Mouse (Mus musculus) right cerebral cortex, postnatal 25 days (tissue): ENCODE measurements around the gene Gm11549.

Source experiments
- DNase-seq: peaks from one replicate; pipeline ENCODE4 v3.0.0; 2022

Gm11549 gene

DNA sequence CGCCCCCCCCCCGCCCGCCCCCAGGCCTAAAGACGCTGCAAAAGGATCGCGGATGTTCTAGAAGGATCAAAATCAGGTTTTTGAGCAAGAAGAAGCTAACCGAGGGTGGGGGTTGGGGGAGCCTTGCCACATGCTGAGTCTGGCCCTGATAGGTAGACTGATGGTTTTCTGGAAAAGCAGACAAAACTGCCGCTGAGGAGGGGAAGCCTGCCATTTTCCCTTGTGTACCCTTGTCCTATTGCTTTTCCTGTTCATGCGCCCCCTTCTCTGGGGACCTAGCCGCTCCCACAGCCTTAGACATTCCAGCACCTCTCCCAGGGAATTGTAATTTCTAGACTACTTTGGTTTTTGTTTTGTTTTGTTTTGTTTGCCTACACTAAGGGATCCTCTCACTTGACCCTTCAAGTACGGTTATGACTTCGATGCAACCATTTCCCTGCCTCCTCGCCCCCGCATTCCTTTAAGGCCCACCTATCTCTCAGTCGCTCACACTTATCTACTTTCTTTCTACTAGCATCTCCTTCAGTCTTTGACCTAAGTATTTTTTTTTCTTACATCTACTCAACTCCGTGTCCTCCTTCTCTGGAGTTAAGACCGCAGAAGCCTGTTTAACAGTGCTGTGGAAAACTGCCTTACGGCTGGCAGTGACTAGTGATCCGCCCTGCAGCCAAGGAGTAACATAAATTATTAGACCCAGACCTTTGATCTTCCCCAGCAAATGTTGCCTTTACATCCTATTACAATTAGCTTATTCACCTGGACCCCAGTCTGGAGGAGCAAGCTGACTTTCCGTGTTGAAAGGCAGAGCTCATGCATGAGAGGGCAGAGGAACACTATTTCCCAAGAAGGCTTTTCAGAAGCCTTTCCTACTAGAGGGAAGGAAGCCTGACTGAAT, 45.1 kb downstream of the Gm11549 start:
- DNase-seq = no peak

- DNase-seq = peak; percentile 86
Observed at GRCm38 (mm10) chr3:36475532-36476087, 46.0 kb downstream of the Gm11549 start, which contains the start of the genes Anxa5 and 1810062G17Rik. TSS of gene Anxa5 (minus strand) at chr3:36475894. TSS of gene 1810062G17Rik (plus strand) at chr3:36475937.

GRCm38 (mm10) chr3:36474938-36475483, 46.6 kb downstream of the Gm11549 start:
- peak; percentile 44 for DNase-seq

DNA sequence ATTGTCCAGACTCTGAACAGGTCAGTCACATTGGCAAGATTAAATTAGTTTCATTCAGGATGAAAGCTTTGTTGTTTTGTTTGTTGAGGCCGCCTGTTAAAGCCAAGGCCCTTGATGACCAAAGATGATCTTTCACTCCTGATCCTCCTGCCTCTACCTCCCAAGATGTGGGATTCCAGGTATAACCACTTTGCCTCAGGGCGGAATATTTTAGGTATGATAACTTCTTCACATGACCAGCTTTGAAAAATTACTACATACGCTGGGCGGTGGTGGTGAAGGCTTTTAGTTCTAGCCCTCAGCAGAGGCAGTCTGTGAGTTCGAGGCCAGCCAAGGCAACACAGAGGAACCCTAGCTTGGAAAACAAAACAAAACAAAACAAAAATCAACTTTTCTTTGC, 47.2 kb downstream of the Gm11549 start:
- no peak for DNase-seq

DNA sequence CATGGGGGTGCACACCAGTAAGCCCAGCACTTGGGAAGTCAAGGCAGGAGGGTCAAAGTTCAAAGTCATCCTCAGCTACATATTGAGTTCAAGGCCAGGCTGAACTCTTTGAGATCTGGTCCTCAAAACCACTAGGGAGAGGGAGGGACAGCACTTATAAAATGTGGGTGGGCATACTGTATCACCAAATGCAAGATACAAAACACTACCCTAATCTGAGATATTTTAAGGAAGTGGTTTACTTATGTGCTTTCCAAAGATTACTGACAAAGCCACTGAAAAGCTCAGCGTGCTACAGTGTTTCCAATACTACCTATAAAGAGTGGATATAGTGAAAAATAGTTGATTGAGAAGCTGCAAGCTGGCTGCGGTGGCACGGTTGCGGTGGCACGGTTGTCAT, 48.4 kb downstream of the Gm11549 start:
- DNase-seq = no peak

GRCm38 (mm10) chr3:36471856-36472255, 49.8 kb downstream of the Gm11549 start:
- DNase-seq = no peak

GRCm38 (mm10) chr3:36468871-36469270, 52.7 kb downstream of the Gm11549 start:
- DNase-seq = no peak

DNA sequence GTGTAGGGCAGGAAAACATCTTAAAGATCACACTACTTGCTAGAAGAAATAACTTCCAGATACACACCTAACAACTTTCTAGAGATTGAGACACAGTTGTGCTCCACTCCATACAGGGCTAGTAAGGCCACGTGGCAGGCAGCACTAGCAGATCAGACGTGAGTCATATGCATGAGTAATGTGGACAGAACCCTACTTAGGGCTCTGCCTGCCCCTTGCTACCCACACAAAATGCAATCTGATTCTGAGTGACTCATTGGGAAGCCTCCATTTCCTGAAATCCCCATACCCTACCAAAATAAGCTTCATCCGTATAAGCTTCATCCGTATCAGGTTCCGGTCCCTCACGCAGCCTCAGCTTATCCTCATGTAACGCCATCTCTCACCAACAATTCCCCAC, 54.0 kb downstream of the Gm11549 start:
- DNase-seq = no peak

- DNase-seq = no peak
Observed at GRCm38 (mm10) chr3:36465538-36465937, 56.1 kb downstream of the Gm11549 start.
